Mouse (Mus musculus): Measurements from ENCODE around the gene Rep15.

GRCm38 (mm10) chr6:147010358-147010757 lies 22.0 kb upstream of the Rep15 start:
- TF ChIP-seq CTCF (IDR thresholded peaks at IDR 0.05; ENCODE audit: low read depth) (no peak), EP300 (IDR thresholded peaks at IDR 0.05; ENCODE audit: low read depth) (no peak)

Data from liver, postnatal 0 days (tissue).